Mouse (Mus musculus): ENCODE results near the gene Pafah1b3. TPM values are rescaled to one million over a fixed set of nuclear protein-coding genes. Genes with fewer than 3 reads are reported as not detected.
"Not testable (repeated sequence)": the region's sequence is repeated elsewhere in the genome, so short reads cannot be mapped to it uniquely, and the experiment has no call there.

Pafah1b3 gene
- total and polyA plus RNA-seq, 3 experiments = 85.6 to 180 (median 110) TPM

DNA sequence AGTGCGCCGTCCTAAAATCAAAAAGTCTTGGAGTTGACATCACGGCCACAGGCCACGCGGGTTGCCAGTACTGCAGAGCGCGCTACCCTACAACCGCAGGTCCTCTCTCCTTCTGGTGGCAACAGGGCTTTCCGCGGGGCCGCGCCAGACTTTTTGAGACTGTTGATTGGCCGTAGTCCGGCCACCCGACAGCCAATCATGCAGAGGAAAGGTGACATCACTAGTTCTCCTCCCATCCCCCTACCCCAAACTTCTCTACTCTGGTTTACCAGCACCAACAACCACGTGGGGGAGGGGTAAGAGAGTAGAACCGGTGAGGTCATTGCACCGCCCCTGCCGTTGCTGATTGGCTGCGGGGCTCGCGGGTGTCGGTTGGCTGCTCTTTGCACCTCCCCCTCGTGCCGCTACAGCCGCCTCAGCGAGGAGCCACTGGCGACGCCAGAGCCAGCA, 30.5 kb downstream of the Pafah1b3 start, which contains the start of gene Cic (continued):
- TF ChIP-seq SMC3 (IDR thresholded peaks at IDR 0.05; ENCODE audit: low read depth, low read length) (no peak), CHD1 (IDR thresholded peaks at IDR 0.05; ENCODE audit: low read depth, low read length) (no peak), GATA1 (IDR thresholded peaks at IDR 0.05; ENCODE audit: low read depth, low read length) (no peak), NELFE (IDR thresholded peaks at IDR 0.05; ENCODE audit: low read depth, low read length) (peak; percentile 74), MXI1 (IDR thresholded peaks at IDR 0.05; ENCODE audit: low read depth, low read length) (no peak; the same call in 1 of the 2 replicates), ZMIZ1 (IDR thresholded peaks at IDR 0.05; ENCODE audit: low read depth, low read length) (peak; percentile 56; the same call in 1 of the 2 replicates), RAD21 (IDR thresholded peaks at IDR 0.05; ENCODE audit: low read depth, low read length) (no peak), POLR2A (IDR thresholded peaks at IDR 0.05; ENCODE audit: control insufficient read depth in 1 of 2, insufficient read depth in 1 of 2, low read depth in 1 of 2, low read length in 2 of 2, poor library complexity in 1 of 2) (peak; percentile 49 to 93), JUND (IDR thresholded peaks at IDR 0.05; ENCODE audit: low read depth, low read length) (no peak)

DNA sequence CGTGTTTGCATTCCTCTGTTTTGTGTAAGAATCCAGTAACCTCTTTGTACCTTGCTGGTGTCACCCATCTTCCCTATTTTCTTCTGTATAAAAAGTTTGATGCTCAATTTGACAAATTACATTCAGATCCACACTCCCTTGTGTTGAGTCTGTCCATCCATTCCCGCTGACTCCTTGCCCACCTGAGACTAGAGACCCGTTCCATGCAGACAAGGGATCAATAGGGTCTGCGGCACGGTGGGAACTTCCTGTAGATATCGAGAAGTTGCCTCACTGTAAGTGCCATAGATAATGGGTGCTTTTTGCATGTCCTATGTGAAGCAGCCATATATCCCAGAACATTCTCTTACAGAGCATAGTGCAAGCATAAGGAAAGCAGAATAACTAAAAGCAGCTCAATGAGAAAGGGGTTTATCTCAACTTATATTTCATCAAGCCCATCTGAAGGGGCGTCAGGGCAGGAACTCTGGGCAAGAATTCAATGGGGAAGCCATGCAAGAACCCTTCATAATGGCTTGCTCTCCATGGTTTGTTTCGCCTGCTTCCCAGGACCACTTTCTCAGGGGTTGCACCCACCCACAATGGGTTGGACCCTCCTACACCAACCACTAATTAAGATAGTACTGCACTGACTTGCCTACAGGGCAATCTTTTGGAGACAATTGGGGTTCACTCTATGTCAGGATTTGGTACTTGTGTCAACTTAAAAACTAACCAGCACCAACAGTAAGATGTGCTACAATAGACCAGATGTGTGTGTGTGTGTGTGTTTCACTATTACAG, 31.4 kb downstream of the Pafah1b3 start:
- Histone ChIP-seq H3K27me3 (ENCODE audit: control insufficient read depth in 1 of 2, insufficient read depth in 2 of 2, low read length in 2 of 2) (no peaks in the 10 kb centered on the region), H3K9ac (ENCODE audit: control insufficient read depth, low read depth, low read length, poor library complexity, severe bottlenecking) (peak overlapping the region; percentile 61), H3K4me1 (ENCODE audit: control insufficient read depth in 1 of 2, insufficient read depth in 2 of 2, low read length in 2 of 2) (peaks cover 7 to 26% of the 10 kb centered on the region in 2 experiments; a peak in 3 of 4 replicates), H3K4me3 (ENCODE audit: control insufficient read depth in 1 of 2, insufficient read depth in 1 of 2, low read depth in 2 of 2, low read length in 2 of 2) (peak overlapping the region in 1 of 2 experiments; percentile 9; a peak in 1 of 4 replicates), H3K36me3 (ENCODE audit: control insufficient read depth in 1 of 2, insufficient read depth in 2 of 2, low read length in 2 of 2) (peaks cover 0 to 20% of the 10 kb centered on the region in 2 experiments; a peak in 2 of 4 replicates), H3K9me3 (replicated peaks; ENCODE audit: insufficient read depth, low read length) (no peaks in the 10 kb centered on the region), H3K79me2 (ENCODE audit: control insufficient read depth, insufficient read depth, low read length, poor library complexity) (peaks cover 20% of the 10 kb centered on the region), H3K27ac (ENCODE audit: control insufficient read depth, low read depth, low read length) (peak overlapping the region; percentile 93)
- peak; percentile 65 for DNase-seq (ENCODE audit: low read depth, low spot score)
- TF ChIP-seq ZMIZ1 (IDR thresholded peaks at IDR 0.05; ENCODE audit: low read depth, low read length) (no peak), TCF12 (IDR thresholded peaks at IDR 0.05; ENCODE audit: low read depth, low read length) (no peak), ETS1 (IDR thresholded peaks at IDR 0.05; ENCODE audit: low read depth, low read length) (0 out of 2 replicates have a peak, but pooled peaks have one; percentile 0)

DNA sequence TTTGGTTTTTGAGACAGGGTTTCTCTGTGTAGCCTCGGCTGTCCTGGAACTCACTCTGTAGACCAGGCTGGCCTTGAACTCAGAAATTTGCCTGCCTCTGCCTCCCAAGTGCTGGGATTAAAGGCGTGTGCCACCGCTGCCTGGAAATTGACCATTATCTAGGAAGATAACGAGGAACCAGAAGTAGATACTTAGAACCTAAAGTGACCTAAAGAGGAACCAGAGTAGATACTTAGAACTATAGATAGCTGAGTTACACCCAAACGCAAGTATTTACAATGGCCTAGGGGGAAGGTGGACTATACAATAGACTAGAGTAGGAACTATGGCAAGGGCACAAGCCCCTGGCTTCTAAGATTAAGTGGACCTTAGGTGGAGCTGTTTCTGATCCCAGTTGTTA, 32.0 kb downstream of the Pafah1b3 start:
- peak; percentile 75 for TF ChIP-seq GATA1 (IDR thresholded peaks at IDR 0.05; ENCODE audit: low read depth, low read length)
- 0 out of 2 replicates have a peak, but pooled peaks have one; percentile 42 for TF ChIP-seq TBP (IDR thresholded peaks at IDR 0.05; ENCODE audit: low read depth, low read length)
- 0 out of 2 replicates have a peak, but pooled peaks have one; percentile 18 for TF ChIP-seq ZNF384 (IDR thresholded peaks at IDR 0.05; ENCODE audit: low read depth, low read length)
- TF ChIP-seq TCF12 (IDR thresholded peaks at IDR 0.05; ENCODE audit: low read depth, low read length) = 0 out of 2 replicates have a peak, but pooled peaks have one; percentile 18
- peak in 1 of 2 experiments; percentile 57; a peak in 3 of 4 replicates for TF ChIP-seq EP300 (IDR thresholded peaks at IDR 0.05; ENCODE audit: low read depth in 1 of 2, low read length in 2 of 2)
- not testable (repeated sequence) for H3K9ac ChIP-seq (ENCODE audit: control insufficient read depth, low read depth, low read length, poor library complexity, severe bottlenecking); H3K4me3 ChIP-seq (ENCODE audit: control insufficient read depth in 1 of 2, insufficient read depth in 1 of 2, low read depth in 2 of 2, low read length in 2 of 2); H3K9me3 ChIP-seq (replicated peaks; ENCODE audit: insufficient read depth, low read length); H3K27me3 ChIP-seq (ENCODE audit: control insufficient read depth in 1 of 2, insufficient read depth in 2 of 2, low read length in 2 of 2)
- Histone ChIP-seq H3K27ac (ENCODE audit: control insufficient read depth, low read depth, low read length) (peak overlapping the region; percentile 93), H3K4me1 (ENCODE audit: control insufficient read depth in 1 of 2, insufficient read depth in 2 of 2, low read length in 2 of 2) (peaks cover 7 to 26% of the 10 kb centered on the region in 2 experiments; a peak in 3 of 4 replicates), H3K79me2 (ENCODE audit: control insufficient read depth, insufficient read depth, low read length, poor library complexity) (peaks cover 19% of the 10 kb centered on the region), H3K36me3 (ENCODE audit: control insufficient read depth in 1 of 2, insufficient read depth in 2 of 2, low read length in 2 of 2) (peaks cover 0 to 20% of the 10 kb centered on the region in 2 experiments; a peak in 2 of 4 replicates)
- DNase-seq (ENCODE audit: low read depth, low spot score) = peak; percentile 62
